Mouse (Mus musculus) G1E (cell line): ENCODE results near the gene Ctsk. TPM values are rescaled to one million over a fixed set of nuclear protein-coding genes. Genes with fewer than 3 reads are reported as not detected.
A peak's percentile ranks its signal among the peaks of the same experiment; 100 is the strongest.

Experiments
- ATAC-seq: 2 replicates; pipeline ENCODE4 v1.8.0; 2016; ENCODE audit warnings: mild to moderate bottlenecking; ENCODE audit not compliant: insufficient number of reproducible peaks, poor library complexity, low FRiP score, severe bottlenecking; ENCODE audit errors: extremely low read depth
- DNase-seq: peaks from one replicate; pipeline ENCODE4 v3.0.0; 2012; ENCODE audit warnings: low spot score
- H3K27me3 ChIP-seq: 2 replicates; pipeline ENCODE4 v1.6.1; 2012; ENCODE audit warnings: mild to moderate bottlenecking, low read length, inconsistent platforms; ENCODE audit not compliant: insufficient read depth
- H3K36me3 ChIP-seq: replicated peaks from 2 replicates; pipeline ENCODE3; 2012; ENCODE audit warnings: mild to moderate bottlenecking, inconsistent platforms
- H3K4me1 ChIP-seq: 2 replicates; pipeline ENCODE4 v1.6.1; 2012; ENCODE audit warnings: low read depth, low read length, inconsistent platforms, mixed read lengths; ENCODE audit not compliant: insufficient read depth
- H3K4me3 ChIP-seq: 2 replicates; pipeline ENCODE4 v1.5.1; 2012; ENCODE audit warnings: low read depth, mild to moderate bottlenecking, inconsistent platforms, low read length, moderate library complexity, mixed read lengths
- H3K9me3 ChIP-seq: replicated peaks from 2 replicates; pipeline ENCODE4 v1.6.1; 2012; ENCODE audit warnings: inconsistent platforms
- CTCF ChIP-seq: IDR thresholded peaks from 2 replicates; pipeline ENCODE4 v1.5.1; 2012; ENCODE audit warnings: low read depth, low read length, inconsistent platforms, mixed read lengths
- GATA1 ChIP-seq: IDR thresholded peaks from 2 replicates; pipeline ENCODE4 v1.6.1; 2012; ENCODE audit warnings: borderline replicate concordance, low read length, inconsistent platforms, mixed read lengths
- GATA2 ChIP-seq: IDR thresholded peaks from 2 replicates; pipeline ENCODE4 v1.6.1; 2012; ENCODE audit warnings: low read depth, low read length, inconsistent platforms, borderline replicate concordance
- POLR2AphosphoS5 ChIP-seq: IDR thresholded peaks from 2 replicates; pipeline ENCODE4 v1.6.1; 2012; ENCODE audit warnings: low read depth, low read length, inconsistent platforms; ENCODE audit not compliant: insufficient replicate concordance
- TAL1 ChIP-seq: conservative IDR thresholded peaks from 2 replicates; pipeline ENCODE4 v1.6.1; 2012; ENCODE audit warnings: low read depth, low read length, inconsistent platforms, mixed read lengths
- polyA plus RNA-seq: library from polyadenylated mRNA; stranded (reverse); fragments of >175 nt; gene quantifications from 2 replicates; pipeline ENCODE4 v1.2.3, GENCODE M21; 2012
- total RNA-seq, 2 experiments: library from RNA; stranded (forward) in 1 of 2; stranded (reverse) in 1 of 2; fragments of 200-1000 nt in 1 of 2; fragments of >200 nt in 1 of 2; fragmentation: Nextera tagmentation in 1 of 2; gene quantifications; 2 replicates each; pipeline ENCODE4 v1.2.3; 2014 to 2017

The Ctsk gene
- total RNA-seq (2014; fragmentation: Nextera tagmentation) (not detected in 2 replicates), total RNA-seq (2017) (0.16 and 0.17 TPM in 2 replicates), polyA plus RNA-seq (not detected in 2 replicates)

DNA sequence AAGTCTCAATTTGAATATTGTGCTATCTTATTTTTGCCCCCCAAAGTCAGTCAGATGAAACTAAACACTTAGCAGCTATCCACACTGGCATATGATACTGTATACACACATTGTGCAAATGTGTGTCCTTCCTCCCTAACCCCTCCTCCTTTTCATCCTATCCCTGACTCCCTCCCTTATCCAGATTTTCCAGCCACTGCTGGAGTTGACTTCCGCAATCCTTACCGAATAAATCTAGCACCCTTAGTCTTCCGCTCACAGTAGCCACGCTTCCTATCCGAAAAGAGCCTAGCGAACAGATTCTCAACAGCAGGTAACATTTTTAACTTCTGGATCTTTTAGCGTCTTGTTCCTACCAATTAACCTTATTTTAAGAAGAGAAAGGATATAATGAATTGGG, at the start of gene Ctsk:
Gene Ctsk, plus strand, starts transcription at position 233 of the 400 bp plus-strand sequence.
- H3K9me3 ChIP-seq: no peaks in the 10 kb centered on the region
- 0 out of 2 replicates have a peak, but pooled peaks cover 4% of the 10 kb centered on the region for H3K27me3 ChIP-seq
- TF ChIP-seq CTCF: no peak
- no peak for TF ChIP-seq GATA2
- TF ChIP-seq POLR2AphosphoS5: no peak
- TF ChIP-seq TAL1: no peak
- TF ChIP-seq GATA1: no peak
- no peak for ATAC-seq
- H3K36me3 ChIP-seq: peaks cover 34% of the 10 kb centered on the region
- H3K4me1 ChIP-seq: peaks cover 3% of the 10 kb centered on the region; the same call in 1 of the 2 replicates
- DNase-seq: no peak
- no peak within 1 kb of the TSS for H3K4me3 ChIP-seq

DNA sequence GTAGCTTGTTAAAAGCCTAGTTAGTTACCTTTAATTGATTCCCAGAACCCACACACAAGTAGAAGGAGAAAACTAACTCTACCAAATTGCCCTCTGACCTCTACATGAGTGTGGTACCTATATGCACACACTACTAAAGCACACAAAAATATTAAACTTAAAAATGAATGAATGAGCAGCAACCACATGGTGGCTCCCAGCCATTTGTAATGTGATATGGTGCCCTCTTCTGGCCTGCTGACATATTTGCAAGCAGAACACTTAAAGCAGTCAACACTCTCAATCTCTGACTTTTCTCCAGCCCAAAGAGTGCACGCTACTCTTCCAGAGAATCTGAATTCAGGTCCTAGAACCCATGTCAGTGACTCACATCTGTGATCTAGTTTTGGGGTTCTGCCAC, 48.6 kb upstream of the Ctsk start:
- Histone ChIP-seq H3K9me3 (no peaks in the 10 kb centered on the region), H3K27me3 (no peaks in the 10 kb centered on the region), H3K36me3 (peaks cover 69% of the 10 kb centered on the region), H3K4me3 (no peak overlapping the region), H3K4me1 (peaks cover 8% of the 10 kb centered on the region)
- DNase-seq (no peak), ATAC-seq (peak; percentile 15; the same call in 1 of the 2 replicates)
- TF ChIP-seq CTCF (peak; percentile 70), GATA1 (no peak), POLR2AphosphoS5 (no peak)

DNA sequence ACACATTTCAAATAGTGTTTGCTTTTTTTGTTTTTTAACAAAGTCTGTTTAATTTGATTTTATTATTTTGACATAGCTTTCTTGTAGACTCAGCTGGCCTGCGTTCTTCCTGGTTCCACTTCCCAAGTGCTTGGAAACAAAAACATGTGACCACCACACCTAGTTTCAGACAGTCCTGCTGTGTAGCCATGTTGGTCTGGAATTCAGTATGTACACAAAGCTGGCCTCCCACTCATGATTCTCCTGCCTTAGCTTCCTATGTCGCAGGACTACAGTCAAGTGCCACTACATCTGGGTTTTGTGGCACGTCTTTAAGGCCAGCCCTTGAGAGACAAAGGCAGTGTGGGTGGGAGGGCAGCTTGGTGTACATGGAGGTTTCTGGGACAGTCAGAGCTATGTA, 48.1 kb upstream of the Ctsk start:
- TF ChIP-seq POLR2AphosphoS5: no peak
- TF ChIP-seq CTCF: no peak
- no peak for TF ChIP-seq TAL1
- no peak for TF ChIP-seq GATA1
- no peak for TF ChIP-seq GATA2
- ATAC-seq (no peak), DNase-seq (no peak)
- Histone ChIP-seq H3K36me3 (peaks cover 67% of the 10 kb centered on the region), H3K4me1 (peaks cover 5% of the 10 kb centered on the region), H3K4me3 (no peak overlapping the region), H3K27me3 (no peaks in the 10 kb centered on the region), H3K9me3 (no peaks in the 10 kb centered on the region)

DNA sequence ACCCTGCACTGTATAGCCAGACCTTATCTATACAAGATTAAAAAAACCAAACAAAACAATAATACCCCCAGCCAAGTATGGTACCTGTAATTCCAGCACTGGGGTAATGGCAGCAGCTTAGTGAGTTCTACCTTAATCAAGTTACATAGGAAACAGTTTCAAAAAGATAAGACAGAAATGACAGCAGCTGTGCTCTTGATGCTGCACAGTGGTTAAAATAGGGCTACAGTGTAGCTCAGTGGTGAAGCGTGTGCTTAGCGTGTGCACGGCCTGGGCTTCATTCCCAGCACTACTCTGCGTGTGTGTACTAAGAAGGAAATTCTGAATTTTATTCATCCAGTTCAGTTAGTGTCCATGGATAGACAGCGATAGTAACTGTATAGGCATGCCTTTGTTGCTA, 42.7 kb upstream of the Ctsk start:
- H3K27me3 ChIP-seq: no peaks in the 10 kb centered on the region
- DNase-seq (no peak), ATAC-seq (no peak)
- H3K4me1 ChIP-seq: peaks cover 15% of the 10 kb centered on the region
- peaks cover 88% of the 10 kb centered on the region for H3K36me3 ChIP-seq
- TF ChIP-seq CTCF: no peak
- TF ChIP-seq GATA2: no peak
- TF ChIP-seq GATA1: no peak
- no peak for TF ChIP-seq POLR2AphosphoS5
- no peak for TF ChIP-seq TAL1
- no peaks in the 10 kb centered on the region for H3K9me3 ChIP-seq
- H3K4me3 ChIP-seq: no peak overlapping the region

DNA sequence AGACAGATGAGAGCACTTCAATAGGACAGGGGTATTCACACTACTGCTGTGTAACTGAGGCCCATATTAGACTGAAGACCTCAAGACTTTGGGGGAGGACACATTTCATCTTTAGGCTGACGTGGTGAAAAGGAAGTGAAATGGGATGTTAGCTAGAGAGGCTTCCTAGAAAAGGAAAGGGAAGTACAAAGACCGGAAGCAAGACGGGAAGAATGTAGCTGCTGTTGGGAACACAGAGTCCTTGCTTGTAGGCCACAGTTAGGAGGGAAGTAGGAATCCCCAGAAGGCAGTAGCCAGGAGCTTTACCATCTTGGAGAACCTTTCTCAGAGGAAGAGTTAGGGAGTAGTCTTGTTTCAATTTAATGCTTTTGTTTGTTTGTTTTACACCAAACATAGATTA, 41.3 kb upstream of the Ctsk start:
- TF ChIP-seq GATA2 (no peak), CTCF (no peak), GATA1 (no peak), POLR2AphosphoS5 (no peak), TAL1 (no peak)
- Histone ChIP-seq H3K4me1 (peaks cover 15% of the 10 kb centered on the region), H3K9me3 (no peaks in the 10 kb centered on the region), H3K27me3 (no peaks in the 10 kb centered on the region), H3K36me3 (peaks cover 85% of the 10 kb centered on the region), H3K4me3 (no peak overlapping the region)
- DNase-seq (no peak), ATAC-seq (no peak)

DNA sequence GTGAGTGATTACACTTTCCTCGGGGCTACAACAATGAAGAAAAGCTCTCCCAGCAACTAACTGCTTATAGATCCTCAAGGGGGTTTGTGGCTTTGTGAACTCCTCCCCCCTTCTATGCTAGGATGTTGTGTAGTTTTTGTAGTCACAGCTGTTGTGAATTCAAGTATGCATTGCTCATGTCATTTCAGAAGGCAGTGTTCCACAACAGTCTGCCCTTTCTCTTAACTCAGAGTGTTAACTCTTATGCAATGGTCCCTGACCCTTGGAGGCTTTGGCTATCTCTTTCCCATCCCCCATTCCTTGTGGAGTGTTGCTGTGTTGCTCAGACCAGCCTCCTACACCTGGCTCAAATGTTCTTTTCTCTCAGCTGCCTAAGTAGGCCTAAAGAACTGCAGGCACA, 39.7 kb upstream of the Ctsk start:
- H3K9me3 ChIP-seq: no peaks in the 10 kb centered on the region
- H3K4me3 ChIP-seq: no peak overlapping the region
- H3K4me1 ChIP-seq: peaks cover 19% of the 10 kb centered on the region
- TF ChIP-seq POLR2AphosphoS5 (no peak), GATA2 (no peak)
- H3K27me3 ChIP-seq: no peaks in the 10 kb centered on the region
- DNase-seq: no peak
- no peak for ATAC-seq
- H3K36me3 ChIP-seq: peaks cover 80% of the 10 kb centered on the region

DNA sequence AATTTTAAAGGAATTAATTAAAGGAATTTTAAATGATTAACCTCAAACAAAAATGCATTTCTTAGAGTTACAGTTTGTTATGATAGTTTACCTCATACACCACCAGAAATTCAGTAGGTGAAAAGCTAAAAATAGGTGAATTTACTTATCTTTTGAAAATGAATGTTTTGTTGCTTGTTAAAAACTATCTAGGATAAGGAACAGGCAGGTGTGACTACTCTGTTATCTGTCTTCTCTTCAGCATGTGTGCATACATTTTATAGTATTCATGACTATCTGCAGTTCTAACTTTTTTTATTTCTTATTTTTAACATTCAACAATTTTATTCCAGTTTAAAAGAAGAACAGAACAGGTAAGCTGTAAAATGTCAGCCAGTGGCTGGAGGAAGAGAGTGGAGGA, 35.2 kb upstream of the Ctsk start:
- Histone ChIP-seq H3K27me3 (no peaks in the 10 kb centered on the region), H3K9me3 (no peaks in the 10 kb centered on the region), H3K4me3 (no peak overlapping the region), H3K4me1 (peaks cover 10% of the 10 kb centered on the region), H3K36me3 (peaks cover 81% of the 10 kb centered on the region)
- ATAC-seq: no peak
- DNase-seq: no peak
- TF ChIP-seq CTCF (no peak), TAL1 (no peak), GATA2 (no peak), GATA1 (no peak), POLR2AphosphoS5 (no peak)
